Mouse (Mus musculus) hindbrain, postnatal 0 days (tissue): ENCODE results near the gene Myo1c. TPM values are rescaled to one million over a fixed set of nuclear protein-coding genes. Genes with fewer than 3 reads are reported as not detected.

Experiments used
- ATAC-seq: fragments of 200-750 bp; cut with Nextera tagmentation; 2 replicates; pipeline ENCODE4 v1.8.0; 2017; ENCODE audit warnings: mild to moderate bottlenecking, moderate TSS enrichment, moderate library complexity
- DNase-seq: peaks from one replicate; pipeline ENCODE4 v3.0.0-alpha.2; 2015; ENCODE audit warnings: low spot score
- H3K27ac ChIP-seq: fragments of 300-500 bp; sonication (generic); 2 replicates; pipeline ENCODE4 v1.5.1; 2014; ENCODE audit warnings: mild to moderate bottlenecking
- H3K27me3 ChIP-seq: fragments of 300-500 bp; sonication (generic); 2 replicates; pipeline ENCODE4 v1.6.1; 2014; ENCODE audit warnings: low read length, mixed read lengths; ENCODE audit not compliant: insufficient read depth
- H3K36me3 ChIP-seq: fragments of 300-500 bp; sonication (generic); 2 replicates; pipeline ENCODE4 v1.6.1; 2014; ENCODE audit warnings: low read length, mixed read lengths; ENCODE audit not compliant: insufficient read depth
- H3K4me1 ChIP-seq: fragments of 300-500 bp; sonication (generic); 2 replicates; pipeline ENCODE4 v1.6.1; 2014; ENCODE audit warnings: antibody characterized with exemption, low read length, mixed read lengths; ENCODE audit not compliant: insufficient read depth
- H3K4me2 ChIP-seq: fragments of 300-500 bp; sonication (generic); 2 replicates; pipeline ENCODE4 v1.6.1; 2014; ENCODE audit warnings: low read depth, mild to moderate bottlenecking, low read length, moderate library complexity, mixed read lengths
- H3K4me3 ChIP-seq: fragments of 300-500 bp; sonication (generic); 2 replicates; pipeline ENCODE4 v1.5.1; 2014; ENCODE audit warnings: low read length
- H3K9ac ChIP-seq: fragments of 300-500 bp; sonication (generic); replicated peaks from 2 replicates; pipeline ENCODE4 v1.6.1; 2014; ENCODE audit warnings: mild to moderate bottlenecking, low read length, moderate library complexity, mixed read lengths
- H3K9me3 ChIP-seq: fragments of 300-500 bp; sonication (generic); 2 replicates; pipeline ENCODE4 v1.6.1; 2016; ENCODE audit warnings: low read length, mixed read lengths
- CTCF ChIP-seq: IDR thresholded peaks from 2 replicates; pipeline ENCODE4 v1.5.1; 2016; ENCODE audit warnings: antibody characterized with exemption, control low read depth, low read depth
- WGBS: fragments of 180-500 bp; shearing (Covaris S2); extraction: QIAGEN DNeasy Blood & Tissue Kit; methylation state at CpG from one replicate; pipeline ENCODE4 v1.1.7; 2014; 5-methylcytosine and 5-hydroxymethylcytosine counted together
- polyA plus RNA-seq: library from polyadenylated mRNA; unstranded; fragments of >200 nt; fragmentation: Nextera tagmentation; extraction: Ambion mirVana; gene quantifications from 2 replicates; pipeline ENCODE4 v1.2.1, GENCODE M21; 2015
- total RNA-seq: library from RNA; depleted of rRNA; stranded (reverse); fragments of >200 nt; gene quantifications from 2 replicates; pipeline ENCODE4 v1.2.3, GENCODE M21; 2014

Myo1c gene
- total and polyA plus RNA-seq, 2 experiments from 2014 or later = 9.3 to 22.4 TPM

- no peaks in the 10 kb centered on the region for H3K36me3 ChIP-seq
- 21% methylated on average over 20 of the region's 20 CpGs for WGBS
- peaks cover 21% of the 10 kb centered on the region for H3K4me1 ChIP-seq
- peak; percentile 31 for TF ChIP-seq CTCF
- peak overlapping the region; percentile 72 for H3K9ac ChIP-seq
- peak overlapping the region; percentile 91 for H3K4me2 ChIP-seq
- H3K27ac ChIP-seq = peak overlapping the region; percentile 87
- DNase-seq (no peak), ATAC-seq (no peak)
- peak overlapping the region; percentile 54 for H3K4me3 ChIP-seq
- H3K27me3 ChIP-seq = no peaks in the 10 kb centered on the region
- no peaks in the 10 kb centered on the region for H3K9me3 ChIP-seq
Observed at GRCm38 (mm10) chr11:75652222-75652941, 2.1 kb downstream of the Myo1c start.

GRCm38 (mm10) chr11:75652942-75653684 is 2.8 kb downstream of the Myo1c start:
- Histone ChIP-seq H3K27me3 (no peaks in the 10 kb centered on the region), H3K27ac (peak overlapping the region; percentile 51; the same call in 1 of the 2 replicates), H3K9ac (peak overlapping the region; percentile 55), H3K9me3 (no peaks in the 10 kb centered on the region), H3K4me1 (peaks cover 21% of the 10 kb centered on the region), H3K4me3 (peak overlapping the region; percentile 47; the same call in 1 of the 2 replicates), H3K36me3 (no peaks in the 10 kb centered on the region), H3K4me2 (peak overlapping the region; percentile 91)
- ATAC-seq (no peak), DNase-seq (no peak)
- TF ChIP-seq CTCF = peak; percentile 32; the same call in 1 of the 2 replicates
- WGBS = 36% methylated on average over 14 of the region's 14 CpGs

GRCm38 (mm10) chr11:75653781-75654470 is 3.6 kb downstream of the Myo1c start:
- Histone ChIP-seq H3K4me2 (peak overlapping the region; percentile 91), H3K4me3 (peak overlapping the region; percentile 47), H3K4me1 (peaks cover 21% of the 10 kb centered on the region), H3K9me3 (no peaks in the 10 kb centered on the region), H3K36me3 (no peaks in the 10 kb centered on the region), H3K27me3 (no peaks in the 10 kb centered on the region), H3K27ac (peak overlapping the region; percentile 51; the same call in 1 of the 2 replicates), H3K9ac (peak overlapping the region; percentile 55)
- ATAC-seq (peak; percentile 41), DNase-seq (peak; percentile 71)
- WGBS = under 1% methylated on average over 35 of the region's 45 CpGs
- TF ChIP-seq CTCF = no peak

GRCm38 (mm10) chr11:75654471-75655390 is 4.4 kb downstream of the Myo1c start:
- ATAC-seq (no peak), DNase-seq (no peak)
- Histone ChIP-seq H3K4me1 (peaks cover 21% of the 10 kb centered on the region), H3K4me2 (peak overlapping the region; percentile 91), H3K9ac (peak overlapping the region; percentile 55; the same call in 1 of the 2 replicates), H3K36me3 (no peaks in the 10 kb centered on the region), H3K27ac (peak overlapping the region; percentile 65; the same call in 1 of the 2 replicates), H3K4me3 (peak overlapping the region; percentile 47), H3K9me3 (no peaks in the 10 kb centered on the region), H3K27me3 (no peaks in the 10 kb centered on the region)
- WGBS = 45% methylated on average over 25 of the region's 25 CpGs
- no peak for TF ChIP-seq CTCF

- Histone ChIP-seq H3K4me3 (peak overlapping the region; percentile 50), H3K36me3 (no peaks in the 10 kb centered on the region), H3K9me3 (no peaks in the 10 kb centered on the region), H3K4me1 (peaks cover 21% of the 10 kb centered on the region), H3K4me2 (peak overlapping the region; percentile 88), H3K27ac (peak overlapping the region; percentile 65), H3K27me3 (no peaks in the 10 kb centered on the region), H3K9ac (peak overlapping the region; percentile 68)
- peak; percentile 34; the same call in 1 of the 2 replicates for ATAC-seq
- no peak for TF ChIP-seq CTCF
- DNase-seq = peak; percentile 63
- 3% methylated on average over 75 of the region's 78 CpGs for WGBS
Observed at GRCm38 (mm10) chr11:75655621-75656545, 5.6 kb downstream of the Myo1c start.
